Comparison of ENCODE assay signal across 31 mouse cellular contexts in genomic region chr16:59013357-59014018, GRCm38 (mm10). TPM values are rescaled to one million over a fixed set of nuclear protein-coding genes. Genes with fewer than 3 reads are reported as not detected.
"Had no signal": no experiment of that assay in that cellular context is flagged by ENCODE, and none has a peak within 500 bp of the region (broad histone marks: within the 10 kb centered on the region; RNA-seq: fewer than 3 reads in every experiment).

No protein-coding gene starts in this region.

- H3K27me3 ChIP-seq: liver, embryonic 13.5 days; neural tube, embryonic 12.5 days; neural tube, embryonic 15.5 days; stomach, embryonic 15.5 days had no signal

- DNase-seq: kidney, postnatal 25 days; layer of hippocampus, adult 9-11 months; liver, embryonic 13.5 days; lung, adult 2 months; lung, postnatal 14 days; lung, postnatal 4 days; midbrain, embryonic 14.5 days; retina, postnatal 1 day; right cerebral cortex, postnatal 25 days; spleen, adult 18-20 months; thymus, postnatal 4 days had no signal

- H3K9me3 ChIP-seq: liver, embryonic 13.5 days; neural tube, embryonic 12.5 days; neural tube, embryonic 15.5 days; stomach, embryonic 15.5 days had no signal

- H3K36me3 ChIP-seq: liver, embryonic 13.5 days; neural tube, embryonic 12.5 days; neural tube, embryonic 15.5 days; stomach, embryonic 15.5 days had no signal

- H3K4me3 ChIP-seq: layer of hippocampus, adult 2 months; left cerebral cortex, adult 2 months; liver, embryonic 13.5 days; neural tube, embryonic 12.5 days; neural tube, embryonic 15.5 days; stomach, embryonic 15.5 days had no signal

- H3K4me1 ChIP-seq: liver, embryonic 13.5 days; neural tube, embryonic 12.5 days; neural tube, embryonic 15.5 days; stomach, embryonic 15.5 days had no signal

- H3K9ac ChIP-seq: liver, embryonic 13.5 days; neural tube, embryonic 12.5 days; neural tube, embryonic 15.5 days; stomach, embryonic 15.5 days had no signal

- H3K4me2 ChIP-seq: liver, embryonic 13.5 days; midbrain, embryonic 11.5 days; neural tube, embryonic 12.5 days; neural tube, embryonic 15.5 days; stomach, embryonic 15.5 days had no signal

- H3K27ac ChIP-seq: kidney, postnatal 0 days; layer of hippocampus, adult 2 months; left cerebral cortex, adult 2 months; liver, embryonic 13.5 days; neural tube, embryonic 12.5 days; neural tube, embryonic 15.5 days; stomach, embryonic 15.5 days had no signal

RNA-seq across cellular contexts. Expression of gene Olfr186, which starts 16.6 kb away (rescaled TPM):
- total RNA-seq: layer of hippocampus, adult 2 months; layer of hippocampus, postnatal 25 days; left cerebral cortex, adult 2 months; left cerebral cortex, postnatal 10 days; left cerebral cortex, postnatal 36 days; liver, adult 2 months; megakaryocyte progenitor cell, adult 5-6 weeks; megakaryocyte-erythroid progenitor cell, adult 5-6 weeks; midbrain, postnatal 0 days had no signal
- polyA plus RNA-seq: kidney, postnatal 0 days; large intestine, adult 2 months; limb, embryonic 11.5 days; limb, embryonic 14.5 days; liver, adult 2 months; liver, embryonic 13.5 days; liver, embryonic 16.5 days; lung, adult 2 months; lung, embryonic 16.5 days; midbrain, embryonic 11.5 days; midbrain, embryonic 14.5 days; midbrain, postnatal 0 days; neural tube, embryonic 12.5 days; neural tube, embryonic 15.5 days; thymus, postnatal 0 days had no signal

RNA-seq across cellular contexts. Expression of gene Olfr183, which starts 18.3 kb away (rescaled TPM):
- total RNA-seq: layer of hippocampus, adult 2 months; layer of hippocampus, postnatal 25 days; left cerebral cortex, adult 2 months; left cerebral cortex, postnatal 10 days; left cerebral cortex, postnatal 36 days; liver, adult 2 months; megakaryocyte progenitor cell, adult 5-6 weeks; megakaryocyte-erythroid progenitor cell, adult 5-6 weeks; midbrain, postnatal 0 days had no signal
- polyA plus RNA-seq: kidney, postnatal 0 days; large intestine, adult 2 months; limb, embryonic 11.5 days; limb, embryonic 14.5 days; liver, adult 2 months; liver, embryonic 13.5 days; liver, embryonic 16.5 days; lung, adult 2 months; lung, embryonic 16.5 days; midbrain, embryonic 11.5 days; midbrain, embryonic 14.5 days; midbrain, postnatal 0 days; neural tube, embryonic 12.5 days; neural tube, embryonic 15.5 days; stomach, embryonic 15.5 days; thymus, postnatal 0 days had no signal

RNA-seq across cellular contexts. Expression of gene Olfr187, which starts 26.1 kb away (rescaled TPM):
- total RNA-seq: layer of hippocampus, adult 2 months; layer of hippocampus, postnatal 25 days; left cerebral cortex, adult 2 months; left cerebral cortex, postnatal 10 days; left cerebral cortex, postnatal 36 days; liver, adult 2 months; megakaryocyte progenitor cell, adult 5-6 weeks; megakaryocyte-erythroid progenitor cell, adult 5-6 weeks; midbrain, postnatal 0 days had no signal
- polyA plus RNA-seq: kidney, postnatal 0 days; large intestine, adult 2 months; limb, embryonic 11.5 days; limb, embryonic 14.5 days; liver, adult 2 months; liver, embryonic 13.5 days; liver, embryonic 16.5 days; lung, adult 2 months; lung, embryonic 16.5 days; midbrain, embryonic 11.5 days; midbrain, embryonic 14.5 days; midbrain, postnatal 0 days; neural tube, embryonic 12.5 days; neural tube, embryonic 15.5 days; thymus, postnatal 0 days had no signal
